8 mouse cellular contexts compared by ENCODE assay signal in genomic region chr15:68360956-68361908, GRCm38 (mm10).
A peak's percentile ranks its signal among the peaks of the same experiment; 100 is the strongest.
DNase-seq lines count a peak whose midpoint lies in the region; ATAC-seq and TF ChIP-seq lines count a peak whose summit lies in the region.

No protein-coding gene starts in this region.

- H3K27me3 ChIP-seq in heart, embryonic 15.5 days = no peaks in the 10 kb centered on the region
- H3K27me3 ChIP-seq in lung, postnatal 0 days (replicated peaks; ENCODE audit: insufficient read depth, low read length) = no peaks in the 10 kb centered on the region

- TF ChIP-seq EP300 in lung, postnatal 0 days (IDR thresholded peaks at IDR 0.05) = peak; percentile 28; the same call in 1 of the 2 replicates

- H3K36me3 ChIP-seq in heart, embryonic 15.5 days = no peaks in the 10 kb centered on the region
- no peaks in the 10 kb centered on the region for H3K36me3 ChIP-seq in lung, postnatal 0 days (ENCODE audit: insufficient read depth, low read length)

- peak; percentile 18 for DNase-seq in kidney, adult 9 months
- DNase-seq in kidney, postnatal 36 days = no peak
- peak; percentile 32 for DNase-seq in adipocyte (ENCODE audit: low spot score)
- DNase-seq in lung, postnatal 0 days (ENCODE audit: low spot score) = peak; percentile 50
- no peak for DNase-seq in urinary bladder, postnatal 4 days (ENCODE audit: low spot score in 2 of 2)
- DNase-seq in right cerebral cortex, postnatal 14 days = no peak
- DNase-seq in T-cell, adult 2 months (ENCODE audit: low spot score) = no peak

- 25% methylated on average over 6 of the region's 6 CpGs for WGBS in heart, embryonic 15.5 days
- WGBS in lung, postnatal 0 days = 16% methylated on average over 6 of the region's 6 CpGs

- H3K9ac ChIP-seq in heart, embryonic 15.5 days = peak overlapping the region; percentile 97
- peak overlapping the region; percentile 96 for H3K9ac ChIP-seq in lung, postnatal 0 days (replicated peaks; ENCODE audit: low read depth)

- H3K4me2 ChIP-seq in heart, embryonic 15.5 days = peak overlapping the region; percentile 64
- H3K4me2 ChIP-seq in lung, postnatal 0 days (replicated peaks; ENCODE audit: low read depth, low read length) = peak overlapping the region; percentile 69

- H3K27ac ChIP-seq in heart, embryonic 15.5 days = peak overlapping the region; percentile 97
- H3K27ac ChIP-seq in lung, postnatal 0 days (ENCODE audit: low read length) = peak overlapping the region; percentile 99

- H3K4me3 ChIP-seq in heart, embryonic 15.5 days = peak overlapping the region; percentile 99
- peak overlapping the region; percentile 94 for H3K4me3 ChIP-seq in lung, postnatal 0 days (ENCODE audit: low read depth, low read length)

- H3K4me1 ChIP-seq in heart, embryonic 15.5 days (replicated peaks) = peaks cover 12% of the 10 kb centered on the region
- H3K4me1 ChIP-seq in lung, postnatal 0 days (ENCODE audit: insufficient read depth, low read depth, low read length) = no peaks in the 10 kb centered on the region

- TF ChIP-seq CTCF in lung, postnatal 0 days (IDR thresholded peaks at IDR 0.05) = no peak

- no peaks in the 10 kb centered on the region for H3K9me3 ChIP-seq in heart, embryonic 15.5 days (replicated peaks)
- no peaks in the 10 kb centered on the region for H3K9me3 ChIP-seq in lung, postnatal 0 days (ENCODE audit: low read length)

- no peak for ATAC-seq in heart, embryonic 15.5 days (replicated peaks; ENCODE audit: insufficient number of reproducible peaks, insufficient read depth, low FRiP score, low read depth)
- ATAC-seq in lung, postnatal 0 days = no peak

Comparison
In these comparisons a context has a peak if more than half of its experiments do, and no peak if none do; other contexts are left out.
1. DNase-seq: peak in kidney, adult 9 months (single experiment), adipocyte (single experiment) and lung, postnatal 0 days (single experiment); none in kidney, postnatal 36 days (0 of 2), urinary bladder, postnatal 4 days (0 of 2), right cerebral cortex, postnatal 14 days (single experiment) and T-cell, adult 2 months (single experiment).